Mouse (Mus musculus): ENCODE measurements around the gene Ccdc142. TPM values are rescaled to one million over a fixed set of nuclear protein-coding genes. Genes with fewer than 3 reads are reported as not detected.

Ccdc142 gene
- total RNA-seq (2021) = 1 to 10 TPM; 1.3 to 1.5 TPM
- long read RNA-seq, experiment 1 = 0 reads
- long read RNA-seq, experiment 2, partial matches to known transcripts = 1 of 1 reads
- long read RNA-seq, experiment 2, other reads (novel, unspliced or antisense) = 0 of 1 reads

DNA sequence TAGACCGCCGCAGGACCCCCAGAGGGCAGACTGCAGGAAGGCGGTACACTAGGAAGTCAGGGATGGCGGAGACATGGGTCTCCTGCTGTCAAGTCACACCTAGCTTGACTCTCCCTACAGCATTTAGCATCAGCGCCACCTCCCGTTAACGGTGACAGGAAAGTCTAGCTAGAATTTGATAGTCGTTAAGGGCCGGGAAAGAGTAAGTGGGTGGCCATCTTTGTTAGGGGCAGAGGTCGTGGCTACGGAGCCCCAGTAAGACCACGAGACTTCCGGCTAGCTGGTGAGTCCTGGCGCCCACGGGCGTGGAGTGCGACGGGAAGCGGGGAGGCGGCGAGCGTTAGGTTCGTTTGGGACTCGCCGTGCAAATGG is at the start of gene Ccdc142, which contains the start of gene Gm42688:
Gene Ccdc142, plus strand, starts transcription at position 286 of the 372 bp plus-strand sequence.
Gene Gm42688, plus strand, starts transcription at position 302 of the 372 bp plus-strand sequence.
- peak; percentile 94 for DNase-seq

GRCm38 (mm10) chr6:83053136-83053960 is 48.1 kb upstream of the Ccdc142 start:
- DNase-seq = no peak

DNA sequence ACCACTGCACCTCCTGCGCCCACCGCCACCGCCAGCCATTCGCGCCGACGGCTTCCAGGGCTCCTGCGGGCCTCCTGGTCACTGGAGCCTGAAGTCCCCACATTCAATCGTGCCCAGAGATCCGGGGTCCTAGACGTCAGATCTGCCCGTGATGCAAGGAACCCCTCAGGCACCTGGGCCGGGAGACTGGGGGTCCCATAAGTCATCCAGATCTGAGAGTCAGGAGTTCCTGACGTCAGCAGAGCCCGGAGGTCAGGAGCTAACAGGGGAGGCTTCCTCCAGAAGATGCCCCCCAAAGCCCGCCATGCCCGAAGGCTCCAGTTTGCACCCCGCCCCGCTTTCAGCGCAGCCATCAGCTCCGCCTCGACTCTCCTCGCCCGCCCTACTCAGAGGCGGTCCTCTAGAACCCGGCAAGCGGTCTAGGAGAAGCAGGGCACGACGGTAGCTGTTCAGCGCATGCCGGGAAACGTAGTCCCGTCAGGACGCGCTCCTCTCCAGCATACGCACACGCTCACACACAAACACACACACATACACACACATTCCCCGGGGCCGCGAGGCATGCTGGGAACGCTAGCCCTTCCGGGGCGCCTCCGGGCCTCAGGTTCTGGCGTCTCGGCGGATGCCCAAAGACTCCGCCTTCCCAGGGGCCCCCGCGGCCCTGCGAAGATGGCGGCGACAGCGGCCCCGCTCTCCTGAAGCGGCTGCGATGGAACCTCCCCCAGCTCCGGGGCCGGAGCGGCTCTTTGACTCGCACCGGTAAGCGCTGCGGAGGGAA is 47.1 kb upstream of the Ccdc142 start, which contains the start of gene Aup1:
Gene Aup1, plus strand, starts transcription at position 448 of the 778 bp plus-strand sequence.
- peak; percentile 98 to 99 for DNase-seq

- DNase-seq = no peak
Observed at GRCm38 (mm10) chr6:83054871-83055431, 46.5 kb upstream of the Ccdc142 start, which contains the start of gene Htra2. Htra2 (minus strand) TSS chr6:83055273.

- DNase-seq = no peak
Observed at GRCm38 (mm10) chr6:83057790-83058189, 43.6 kb upstream of the Ccdc142 start, which contains the start of gene Dqx1. Dqx1 (plus strand) TSS chr6:83057844.

DNA sequence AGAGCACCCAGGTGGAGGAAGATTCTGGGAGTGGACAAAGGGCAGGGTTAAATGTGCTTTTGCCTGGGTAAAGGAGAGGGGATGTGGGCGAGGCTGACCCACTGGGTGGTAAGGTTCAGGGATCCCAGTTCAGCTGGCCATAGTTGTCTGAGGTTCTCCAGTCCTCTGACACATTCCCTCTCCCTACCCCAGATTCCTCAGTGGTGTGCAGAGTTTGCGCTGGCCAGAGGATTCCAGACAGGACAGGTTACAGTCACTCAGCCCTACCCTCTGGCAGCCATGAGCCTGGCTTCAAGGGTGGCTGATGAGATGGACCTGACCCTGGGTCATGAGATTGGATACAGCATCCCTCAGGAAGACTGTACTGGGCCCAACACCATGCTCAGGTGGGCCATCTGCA is 42.7 kb upstream of the Ccdc142 start:
- no peak for DNase-seq

- DNase-seq = no peak
Observed at GRCm38 (mm10) chr6:83065995-83066394, 35.4 kb upstream of the Ccdc142 start.

- no peak for DNase-seq
Observed at GRCm38 (mm10) chr6:83066441-83066840, 35.0 kb upstream of the Ccdc142 start.

DNA sequence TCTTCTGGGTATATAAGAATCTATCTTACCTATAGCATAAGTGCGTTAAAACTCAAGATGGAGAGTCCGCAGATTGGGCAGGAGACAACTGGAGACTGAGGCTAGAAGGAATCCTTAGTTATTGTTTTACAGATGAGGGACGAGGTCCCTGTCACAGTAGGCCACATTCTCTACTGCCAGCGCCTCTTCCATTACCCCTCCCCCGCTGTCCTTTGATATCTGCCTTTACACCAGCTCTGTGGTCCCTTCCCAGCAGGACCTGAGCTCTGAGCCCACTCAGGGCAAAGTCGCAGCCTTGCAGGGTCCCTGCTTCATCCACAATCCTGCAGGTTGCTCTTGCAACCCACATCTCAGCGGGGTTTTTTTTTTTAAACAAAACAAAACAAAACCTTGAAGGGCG is 33.2 kb upstream of the Ccdc142 start:
- no peak for DNase-seq

- DNase-seq = no peak
Observed at GRCm38 (mm10) chr6:83068706-83069487, 32.5 kb upstream of the Ccdc142 start.

DNA sequence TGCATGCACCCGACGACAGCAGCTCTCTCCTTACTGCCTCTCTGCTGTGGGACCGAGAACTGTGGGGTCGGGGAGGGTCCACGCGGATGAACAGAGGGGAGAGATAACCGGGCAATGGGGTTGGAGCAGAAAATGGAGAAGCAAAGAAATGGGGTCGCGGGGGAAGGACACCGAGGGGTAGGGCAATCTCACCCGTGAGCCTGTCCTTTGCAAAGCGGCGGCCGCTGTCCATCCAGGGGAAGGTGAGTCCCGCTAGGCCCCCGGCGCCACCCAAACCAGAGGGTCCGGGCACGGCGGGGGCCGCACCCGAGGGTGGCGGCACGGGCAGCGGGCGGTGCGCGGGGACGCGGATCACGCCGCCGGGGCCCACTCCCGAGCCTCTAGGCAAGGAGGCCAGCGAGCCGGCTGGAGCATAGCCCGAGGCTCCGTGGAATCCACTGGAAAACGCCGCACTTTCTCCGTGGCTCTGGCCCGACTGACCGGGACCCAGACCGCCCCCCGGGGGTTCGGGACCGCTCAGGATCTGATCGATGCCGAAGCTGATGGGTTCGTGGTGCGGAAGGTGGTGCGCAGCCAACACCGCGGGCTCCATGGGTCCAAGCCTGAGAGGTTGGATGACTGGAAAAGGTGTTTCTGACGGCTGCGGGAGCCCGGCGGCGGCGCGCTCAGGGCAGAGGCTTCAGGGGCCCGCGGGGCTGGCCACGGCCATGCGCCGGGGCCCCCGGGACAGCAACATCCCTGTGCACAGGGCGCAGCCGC is 31.7 kb upstream of the Ccdc142 start:
- DNase-seq = no peak

DNA sequence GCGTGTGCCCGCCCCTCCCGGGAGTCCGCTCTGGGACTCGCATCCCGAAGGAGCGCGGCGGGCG is 31.3 kb upstream of the Ccdc142 start, which contains the start of gene Tlx2:
Gene Tlx2, minus strand, starts transcription at position 47 of the 64 bp plus-strand sequence.
- DNase-seq = no peak

DNA sequence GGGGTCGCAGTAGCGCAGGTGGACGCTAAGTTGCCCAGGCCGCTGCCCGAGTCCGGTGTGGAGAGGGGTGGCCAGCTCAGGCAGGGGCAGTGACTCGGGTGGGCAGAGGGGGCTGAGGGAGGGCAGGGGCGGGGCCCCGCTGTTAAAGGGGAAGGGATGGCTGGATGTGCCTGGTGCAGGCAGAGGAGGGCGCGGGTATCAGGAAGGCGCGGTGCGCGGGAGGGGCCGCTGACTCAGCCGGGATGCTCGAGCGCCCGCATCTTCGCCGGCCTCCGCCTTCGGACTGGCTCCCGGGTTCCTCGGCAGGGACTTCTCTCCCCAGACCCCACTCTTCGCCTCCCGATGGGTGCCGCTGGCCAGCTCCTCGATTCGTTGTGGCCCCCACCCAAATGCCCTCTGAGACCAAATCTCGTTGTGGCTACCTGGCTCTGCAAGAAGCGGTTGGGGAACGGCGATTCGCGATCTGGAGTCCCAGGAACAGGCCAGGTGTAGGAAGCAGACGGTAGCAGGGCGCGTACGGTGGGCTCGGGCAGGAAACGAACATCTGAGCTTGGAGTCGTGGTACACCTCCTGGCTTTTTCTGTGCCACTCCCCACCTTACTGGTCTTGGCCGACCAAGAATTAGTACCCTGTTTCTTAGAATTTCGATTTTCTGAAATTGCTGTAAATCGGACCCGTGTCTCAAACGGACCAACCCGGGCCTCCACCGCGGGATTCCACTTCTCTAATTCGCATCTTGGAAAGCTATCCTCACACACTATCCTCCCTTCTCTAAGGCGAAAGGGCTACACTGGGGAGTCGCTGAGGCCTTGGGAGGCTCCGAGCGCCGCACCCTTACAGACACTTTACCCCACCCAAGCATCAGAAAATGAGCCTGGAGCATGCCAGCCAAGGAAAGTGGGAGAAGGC is 30.8 kb upstream of the Ccdc142 start:
- peak in 1 of 2 experiments; percentile 58 for DNase-seq

DNA sequence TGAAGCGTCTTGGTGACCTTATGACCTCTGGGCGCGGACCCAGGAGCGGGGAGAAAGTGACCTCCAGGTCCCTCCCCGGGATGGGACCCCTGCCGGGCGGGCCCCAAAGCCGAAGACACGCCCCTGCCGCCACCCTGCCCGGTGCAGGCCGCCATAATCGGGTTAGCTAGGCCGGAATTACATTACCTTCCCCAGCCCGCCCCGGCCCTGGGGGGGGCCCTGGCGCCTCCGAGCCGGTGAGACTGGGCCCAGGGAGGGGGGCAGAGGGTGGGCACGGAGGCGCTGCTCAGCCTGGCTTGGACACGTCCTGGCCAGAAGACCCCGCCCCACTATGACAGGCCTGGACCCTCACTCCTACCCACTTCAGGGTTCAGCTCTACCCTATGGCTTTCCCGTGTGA is 30.2 kb upstream of the Ccdc142 start:
- DNase-seq = no peak

DNA sequence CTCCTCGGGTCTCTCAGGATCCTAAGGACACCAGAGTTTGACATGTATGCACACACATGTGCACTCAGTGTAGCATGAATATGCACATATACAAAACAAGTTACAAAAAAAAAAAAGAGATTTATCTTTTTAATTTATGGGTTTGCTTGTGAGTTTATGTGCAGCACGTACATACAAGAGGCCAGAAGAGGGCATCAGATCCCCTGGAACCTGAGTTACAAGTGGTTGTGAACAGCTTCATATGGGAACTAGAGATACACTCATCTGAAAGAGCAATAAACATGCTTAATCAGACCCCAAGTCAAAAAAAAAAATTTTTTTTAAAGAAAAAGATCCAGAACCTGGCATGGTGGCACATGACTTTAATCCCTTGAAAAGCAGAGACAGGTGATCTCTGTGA is 26.4 kb upstream of the Ccdc142 start:
- DNase-seq = no peak

DNA sequence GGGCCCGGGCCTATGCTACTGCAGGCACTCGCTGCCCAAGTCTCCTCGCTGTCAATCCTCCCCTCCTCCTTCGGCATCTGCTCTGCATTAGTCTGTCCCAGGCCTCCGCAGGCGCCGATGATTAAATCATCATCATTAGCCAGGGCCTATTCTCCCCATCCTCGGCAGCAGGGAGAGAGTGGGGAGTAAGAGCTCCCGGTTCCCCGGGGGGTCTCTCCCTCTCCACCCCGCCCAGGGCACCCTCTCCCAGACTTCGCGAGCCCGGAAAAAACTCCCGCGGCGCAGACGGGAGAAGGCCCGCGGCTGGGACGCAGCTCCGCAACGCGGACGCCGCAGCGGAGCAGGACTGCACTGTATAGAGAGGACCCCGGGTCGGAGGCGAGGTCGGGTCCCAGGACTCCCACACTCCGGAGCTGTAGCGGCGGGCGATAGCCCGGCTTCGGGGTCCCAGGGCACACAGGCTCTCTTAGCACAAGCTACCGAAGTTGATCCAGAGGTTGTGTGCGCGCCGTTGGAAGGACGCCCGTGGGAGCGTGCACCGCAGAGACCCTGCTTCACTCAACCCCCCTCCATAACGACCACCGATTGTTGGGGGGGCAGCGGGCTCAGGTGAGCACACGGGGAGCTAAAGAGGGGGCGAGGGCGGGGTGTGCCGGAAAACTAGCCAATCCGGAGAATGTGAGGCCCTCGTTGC is 23.6 kb upstream of the Ccdc142 start, which contains the start of gene Pcgf1:
Gene Pcgf1, plus strand, starts transcription at position 240 of the 694 bp plus-strand sequence.
- peak; percentile 40 to 64 for DNase-seq

DNA sequence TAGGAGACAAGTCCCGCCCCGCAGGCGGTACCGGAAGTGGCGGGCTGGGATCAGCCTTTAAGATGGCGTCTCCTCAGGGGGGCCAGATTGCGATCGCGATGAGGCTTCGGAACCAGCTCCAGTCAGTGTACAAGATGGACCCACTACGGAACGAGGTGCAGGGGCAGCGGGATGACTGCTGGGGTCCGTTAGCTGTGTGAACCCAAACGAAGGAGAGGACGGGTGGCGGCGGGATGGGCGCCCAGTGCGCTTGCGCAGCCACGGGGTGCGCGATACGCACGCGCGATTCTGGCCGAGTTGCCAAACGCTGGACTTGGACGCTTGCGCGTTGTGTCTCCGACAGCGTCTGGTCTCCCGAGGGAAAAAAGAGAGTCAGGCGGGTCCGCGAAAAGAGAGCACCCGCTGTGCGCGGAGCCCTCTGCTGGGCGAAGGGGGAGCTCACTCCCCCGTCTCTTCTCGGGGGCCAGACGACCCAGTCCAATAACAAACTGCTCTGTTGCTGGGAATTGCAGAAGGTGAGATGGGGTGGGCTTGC is 23.0 kb upstream of the Ccdc142 start:
- peak; percentile 99 to 100 for DNase-seq

DNA sequence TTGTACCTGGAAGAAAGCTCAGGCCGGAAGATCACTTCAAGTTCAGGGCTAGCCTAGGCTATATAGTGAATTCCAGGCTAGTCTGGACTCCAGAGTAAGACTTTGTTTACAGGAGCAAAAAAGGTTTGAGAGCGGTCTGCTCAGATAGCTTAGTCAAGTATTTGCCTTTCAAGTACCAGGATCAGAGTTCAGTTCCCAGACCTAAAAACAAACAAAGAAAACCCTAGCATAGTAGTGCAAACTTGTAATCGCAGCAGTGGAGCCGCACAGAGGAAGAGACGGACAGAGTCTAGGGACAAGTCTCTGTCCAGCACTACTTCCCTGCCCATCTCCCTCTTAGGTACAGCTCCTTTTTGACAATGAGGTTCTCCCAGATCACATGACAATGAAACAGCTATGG is 21.2 kb upstream of the Ccdc142 start:
- no peak for DNase-seq

GRCm38 (mm10) chr6:83083497-83083896 is 17.9 kb upstream of the Ccdc142 start:
- DNase-seq = no peak

Measured in heart, adult 18-20 months (tissue).